Mouse (Mus musculus) hematopoietic stem cell, adult 5-6 weeks (primary cell): ENCODE results near the gene Dcdc2b. TPM values are rescaled to one million over a fixed set of nuclear protein-coding genes. Genes with fewer than 3 reads are reported as not detected.

Source experiments
- ATAC-seq, 2 experiments: fragments of 125-278 bp in 1 of 2; replicated peaks in 1 of 2; 2 replicates each; pipeline ENCODE4 v1.8.0; 2016 to 2017; ENCODE audit warnings: inconsistent platforms in 2 of 2, mild to moderate bottlenecking in 2 of 2, moderate number of reproducible peaks in 2 of 2, low read depth in 1 of 2, moderate TSS enrichment in 1 of 2; ENCODE audit not compliant: low FRiP score in 2 of 2, poor library complexity in 2 of 2, severe bottlenecking in 2 of 2, insufficient read depth in 1 of 2, low TSS enrichment in 1 of 2
- total RNA-seq: library from RNA; stranded (forward); fragments of 172-1452, 232-1000 nt; gene quantifications from 2 replicates; pipeline ENCODE4 v1.2.3, GENCODE M21; 2017

The Dcdc2b gene
- total RNA-seq: not detected in 2 replicates

- no peak for ATAC-seq
Observed at GRCm38 (mm10) chr4:129614093-129614492, at the start of gene Dcdc2b. Dcdc2b (minus strand) TSS chr4:129614257.

- ATAC-seq: no peak
Observed at GRCm38 (mm10) chr4:129662255-129662813, 48.3 kb upstream of the Dcdc2b start.

- no peak for ATAC-seq
Observed at GRCm38 (mm10) chr4:129661584-129661983, 47.5 kb upstream of the Dcdc2b start.

GRCm38 (mm10) chr4:129654770-129655169, 40.7 kb upstream of the Dcdc2b start:
- ATAC-seq: no peak

- no peak for ATAC-seq
Observed at GRCm38 (mm10) chr4:129650359-129650758, 36.3 kb upstream of the Dcdc2b start.

- ATAC-seq: no peak
Observed at GRCm38 (mm10) chr4:129648656-129649055, 34.6 kb upstream of the Dcdc2b start.

GRCm38 (mm10) chr4:129645204-129645603, 31.1 kb upstream of the Dcdc2b start:
- ATAC-seq: no peak

GRCm38 (mm10) chr4:129641756-129642155, 27.7 kb upstream of the Dcdc2b start:
- ATAC-seq: no peak

GRCm38 (mm10) chr4:129640638-129641467, 26.8 kb upstream of the Dcdc2b start, which contains the start of gene Txlna:
Txlna (minus strand) TSS chr4:129641065.
- ATAC-seq: peak; percentile 91 to 95

GRCm38 (mm10) chr4:129640101-129640637, 26.1 kb upstream of the Dcdc2b start:
- ATAC-seq: no peak

GRCm38 (mm10) chr4:129639221-129639620, 25.2 kb upstream of the Dcdc2b start:
- no peak for ATAC-seq

GRCm38 (mm10) chr4:129633852-129634251, 19.8 kb upstream of the Dcdc2b start:
- no peak for ATAC-seq

- no peak for ATAC-seq
Observed at GRCm38 (mm10) chr4:129631867-129632266, 17.8 kb upstream of the Dcdc2b start.

GRCm38 (mm10) chr4:129630944-129631343, 16.9 kb upstream of the Dcdc2b start:
- no peak for ATAC-seq

- no peak for ATAC-seq
Observed at GRCm38 (mm10) chr4:129626035-129626434, 12.0 kb upstream of the Dcdc2b start.

GRCm38 (mm10) chr4:129625496-129625895, 11.4 kb upstream of the Dcdc2b start:
- ATAC-seq: no peak

GRCm38 (mm10) chr4:129625029-129625370, 10.9 kb upstream of the Dcdc2b start:
- peak; percentile 68 for ATAC-seq

GRCm38 (mm10) chr4:129624281-129625028, 10.4 kb upstream of the Dcdc2b start:
- peak; percentile 93 to 95 for ATAC-seq
